Mouse (Mus musculus): Measurements from ENCODE around the gene Hapln1.

DNA sequence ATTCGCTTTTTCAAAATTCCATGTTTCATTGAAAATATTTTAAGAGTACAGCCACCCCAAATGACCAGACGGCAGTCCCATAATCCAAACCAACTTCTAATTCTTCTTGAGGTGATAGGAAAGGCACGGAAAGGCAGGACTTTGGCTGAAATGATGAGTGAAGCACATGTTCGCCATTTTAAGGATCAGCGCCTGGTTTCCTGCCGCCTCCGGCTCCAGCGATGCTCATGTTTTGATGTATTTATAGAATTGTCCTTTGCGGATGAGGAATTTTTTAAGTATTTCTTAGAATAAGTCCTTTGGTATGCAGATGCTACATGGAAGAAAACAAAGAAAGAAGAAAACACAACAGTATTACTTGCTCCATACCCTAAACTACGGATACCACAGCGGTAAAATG is 117.5 kb downstream of the Hapln1 start:
- TF ChIP-seq ZC3H11A (IDR thresholded peaks at IDR 0.05; ENCODE audit: borderline replicate concordance, low read depth, low read length) (no peak), ZNF384 (IDR thresholded peaks at IDR 0.05; ENCODE audit: low read depth, low read length) (no peak), MAFK (IDR thresholded peaks at IDR 0.05; ENCODE audit: insufficient read depth, low read depth, low read length) (no peak), HCFC1 (IDR thresholded peaks at IDR 0.05; ENCODE audit: borderline replicate concordance, insufficient read depth, low read length) (no peak), CHD2 (IDR thresholded peaks at IDR 0.05; ENCODE audit: low read depth, low read length) (no peak)

Data from ES-E14 (cell line).